Mouse (Mus musculus) lung, postnatal 0 days (tissue): Measurements from ENCODE around the gene Susd6.

ENCODE experiments used
- CTCF ChIP-seq: IDR thresholded peaks from 2 replicates; pipeline ENCODE4 v1.5.1; 2016; ENCODE audit warnings: antibody characterized with exemption, mild to moderate bottlenecking
- EP300 ChIP-seq: IDR thresholded peaks from 2 replicates; pipeline ENCODE4 v1.6.1; 2016; ENCODE audit warnings: antibody characterized with exemption, mild to moderate bottlenecking, control low read depth

DNA sequence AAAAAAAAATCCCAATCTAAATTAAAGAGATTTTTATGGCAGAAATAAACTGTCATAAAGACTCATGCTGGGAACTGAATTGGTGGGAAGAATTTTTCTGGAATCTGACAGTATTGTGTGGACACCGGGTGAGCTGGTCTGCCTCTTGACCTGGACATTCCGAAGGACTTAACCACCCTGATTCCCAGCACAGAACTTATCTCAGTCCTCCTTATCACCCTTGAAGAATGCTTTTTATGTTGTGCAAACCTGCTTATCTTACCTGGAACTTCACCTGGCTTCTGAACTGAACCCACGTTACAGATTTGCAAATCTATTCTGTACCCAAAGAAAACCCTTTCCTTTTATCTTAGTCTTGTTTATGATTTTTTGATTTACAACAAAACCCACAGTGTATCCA is 8.1 kb upstream of the Susd6 start:
- TF ChIP-seq CTCF, result no peak
- TF ChIP-seq EP300, result peak; percentile 85
